Mouse (Mus musculus): ENCODE results near the gene Stpg1. TPM values are rescaled to one million over a fixed set of nuclear protein-coding genes. Genes with fewer than 3 reads are reported as not detected.

Stpg1 gene
- total RNA-seq, 2 experiments from 2014 or later = 0.59 to 0.67 TPM

Small RNAs within 50 kb of the gene (microRNA-seq; reads per million reads assigned to microRNA genes)
- gene Gm25317 = not detected

Other genes starting within 250 kb of the Stpg1 start
- 10 to 100 TPM; 83.9 to 96.2 TPM for gene Clic4, start 222.0 kb upstream of the Stpg1 start, total RNA-seq (2021)
- gene Srrm1, start 141.5 kb upstream of the Stpg1 start, total RNA-seq (2021) = 100 to 1,000 TPM; 197 to 232 TPM
- gene Ncmap, start 96.6 kb upstream of the Stpg1 start, total RNA-seq (2021) = 1 to 10 TPM in 1 of 2 experiments, under 1 TPM in 1; 0.93 to 1.2 TPM
- 10 to 100 TPM; 22.3 to 26.7 TPM for gene Rcan3, start 60.9 kb upstream of the Stpg1 start, total RNA-seq (2021)
- 10 to 100 TPM; 14.0 to 24.1 TPM for gene Nipal3, start 248 bp downstream of the Stpg1 start, total RNA-seq (2021)
- under 1 TPM; 0.14 to 0.22 TPM for gene Grhl3, start 78.8 kb downstream of the Stpg1 start, total RNA-seq (2021)
- 1 to 10 TPM in 1 of 2 experiments, under 1 TPM in 1; 0.68 to 1.1 TPM for gene Ifnlr1, start 191.5 kb downstream of the Stpg1 start, total RNA-seq (2021)
- 1 to 10 TPM; 3.7 to 3.8 TPM for gene Il22ra1, start 233.4 kb downstream of the Stpg1 start, total RNA-seq (2021)

Measured in adrenal gland, postnatal 4 days (tissue).